Mouse (Mus musculus): Measurements from ENCODE around the gene Synpr.

Synpr gene

GRCm38 (mm10) chr14:13355569-13356362 is 71.2 kb downstream of the Synpr start:
- DNase-seq (ENCODE audit: low read depth, low spot score), result peak; percentile 25

GRCm38 (mm10) chr14:13357101-13357667 is 72.6 kb downstream of the Synpr start:
- no peak for DNase-seq (ENCODE audit: low read depth, low spot score)

- no peak for DNase-seq (ENCODE audit: low read depth, low spot score)
These were observed 73.5 kb downstream of the Synpr start for GRCm38 (mm10) chr14:13358037-13358436.

GRCm38 (mm10) chr14:13361184-13361583 is 76.6 kb downstream of the Synpr start:
- peak; percentile 3 for DNase-seq (ENCODE audit: low read depth, low spot score)

- peak; percentile 27 for DNase-seq (ENCODE audit: low read depth, low spot score)
These were observed 77.1 kb downstream of the Synpr start for GRCm38 (mm10) chr14:13361642-13362041.

GRCm38 (mm10) chr14:13368309-13368708 is 83.7 kb downstream of the Synpr start:
- no peak for DNase-seq (ENCODE audit: low read depth, low spot score)

GRCm38 (mm10) chr14:13389081-13389480 is 104.5 kb downstream of the Synpr start:
- no peak for DNase-seq (ENCODE audit: low read depth, low spot score)

GRCm38 (mm10) chr14:13389954-13390353 is 105.4 kb downstream of the Synpr start:
- DNase-seq (ENCODE audit: low read depth, low spot score), result no peak

GRCm38 (mm10) chr14:13399226-13400020 is 114.8 kb downstream of the Synpr start:
- DNase-seq (ENCODE audit: low read depth, low spot score), result no peak

- DNase-seq (ENCODE audit: low read depth, low spot score), result no peak
These were observed 127.1 kb downstream of the Synpr start for GRCm38 (mm10) chr14:13411636-13412035.

- DNase-seq (ENCODE audit: low read depth, low spot score), result no peak
These were observed 156.1 kb downstream of the Synpr start for GRCm38 (mm10) chr14:13440723-13441122.

GRCm38 (mm10) chr14:13444908-13445307 is 160.3 kb downstream of the Synpr start:
- no peak for DNase-seq (ENCODE audit: low read depth, low spot score)

GRCm38 (mm10) chr14:13453461-13454204 is 169.1 kb downstream of the Synpr start:
- DNase-seq (ENCODE audit: low read depth, low spot score), result no peak

GRCm38 (mm10) chr14:13454991-13455390 is 170.4 kb downstream of the Synpr start:
- DNase-seq (ENCODE audit: low read depth, low spot score), result no peak

GRCm38 (mm10) chr14:13459333-13459732 is 174.8 kb downstream of the Synpr start:
- DNase-seq (ENCODE audit: low read depth, low spot score), result no peak

- DNase-seq (ENCODE audit: low read depth, low spot score), result no peak
These were observed 184.6 kb downstream of the Synpr start for GRCm38 (mm10) chr14:13469211-13469610.

- no peak for DNase-seq (ENCODE audit: low read depth, low spot score)
These were observed 193.2 kb downstream of the Synpr start for GRCm38 (mm10) chr14:13477821-13478220.

GRCm38 (mm10) chr14:13505355-13505754 is 220.8 kb downstream of the Synpr start:
- DNase-seq (ENCODE audit: low read depth, low spot score), result no peak

GRCm38 (mm10) chr14:13518608-13519139 is 234.1 kb downstream of the Synpr start:
- no peak for DNase-seq (ENCODE audit: low read depth, low spot score)

- DNase-seq (ENCODE audit: low read depth, low spot score), result no peak
These were observed 234.8 kb downstream of the Synpr start for GRCm38 (mm10) chr14:13519239-13520011.

GRCm38 (mm10) chr14:13547746-13548145 is 263.2 kb downstream of the Synpr start:
- no peak for DNase-seq (ENCODE audit: low read depth, low spot score)
